Mouse (Mus musculus) effector memory CD4-positive, alpha-beta T cell, adult 5 months (primary cell): Measurements from ENCODE around the gene 4930469K13Rik. TPM values are rescaled to one million over a fixed set of nuclear protein-coding genes. Genes with fewer than 3 reads are reported as not detected.

Experiments used
- polyA plus RNA-seq: library from polyadenylated mRNA; unstranded; fragments of 100-300 nt; shearing (Covaris generic); gene quantifications from one replicate; pipeline ENCODE4 v1.2.1, GENCODE M21; 2017

The 4930469K13Rik gene
- polyA plus RNA-seq: 0.56 TPM

GRCm38 (mm10) chr11:34098422-34098821 is at the start of gene 4930469K13Rik:
Gene 4930469K13Rik (minus strand): TSS chr11:34098554.

GRCm38 (mm10) chr11:34046767-34047541 is 51.4 kb downstream of the 4930469K13Rik start, which contains the start of gene Lcp2:
Gene Lcp2 (plus strand): TSS chr11:34046920.

GRCm38 (mm10) chr11:33992938-33993337 is 105.4 kb downstream of the 4930469K13Rik start, which contains the start of gene Kcnip1:
Gene Kcnip1 (minus strand): TSS chr11:33993152.

GRCm38 (mm10) chr11:33962688-33963407 is 135.5 kb downstream of the 4930469K13Rik start, which contains the start of gene Kcnmb1:
Gene Kcnmb1 (plus strand): TSS chr11:33963013.

Other genes starting within 250 kb of the 4930469K13Rik start
- 0.26 TPM for gene Kcnmb1, start 135.5 kb downstream of the 4930469K13Rik start, polyA plus RNA-seq
- gene Kcnip1, start 105.4 kb downstream of the 4930469K13Rik start, polyA plus RNA-seq: not detected
- gene Lcp2, start 51.6 kb downstream of the 4930469K13Rik start, polyA plus RNA-seq: 436 TPM
- gene Foxi1, start 109.5 kb upstream of the 4930469K13Rik start, polyA plus RNA-seq: not detected
- 6.7 TPM for gene Fam196b, start 216.3 kb upstream of the 4930469K13Rik start, polyA plus RNA-seq